Mouse (Mus musculus) midbrain, embryonic 13.5 days (tissue): ENCODE data around the gene Dock8. TPM values are rescaled to one million over a fixed set of nuclear protein-coding genes. Genes with fewer than 3 reads are reported as not detected.
A peak's percentile ranks its signal among the peaks of the same experiment; 100 is the strongest.

ENCODE experiments used
- ATAC-seq: fragments of 200-750 bp; cut with Nextera tagmentation; 2 replicates; pipeline ENCODE4 v1.8.0; 2017; ENCODE audit warnings: mild to moderate bottlenecking, moderate TSS enrichment, moderate library complexity
- H3K27ac ChIP-seq: fragments of 300-500 bp; sonication (generic); 2 replicates; pipeline ENCODE4 v1.5.1; 2015; ENCODE audit warnings: inconsistent platforms, mild to moderate bottlenecking, moderate library complexity
- H3K27me3 ChIP-seq: fragments of 300-500 bp; sonication (generic); 2 replicates; pipeline ENCODE4 v1.6.1; 2015; ENCODE audit warnings: mild to moderate bottlenecking, inconsistent platforms
- H3K36me3 ChIP-seq: fragments of 300-500 bp; sonication (generic); 2 replicates; pipeline ENCODE4 v1.6.1; 2015; ENCODE audit warnings: mild to moderate bottlenecking, inconsistent platforms
- H3K4me1 ChIP-seq: fragments of 300-500 bp; sonication (generic); replicated peaks from 2 replicates; pipeline ENCODE4 v1.6.1; 2015; ENCODE audit warnings: inconsistent platforms
- H3K4me2 ChIP-seq: fragments of 300-500 bp; sonication (generic); replicated peaks from 2 replicates; pipeline ENCODE4 v1.6.1; 2015; ENCODE audit warnings: moderate library complexity, mild to moderate bottlenecking, inconsistent platforms
- H3K4me3 ChIP-seq: fragments of 300-500 bp; sonication (generic); replicated peaks from 2 replicates; pipeline ENCODE4 v1.5.1; 2015; ENCODE audit warnings: mild to moderate bottlenecking, inconsistent platforms
- H3K9ac ChIP-seq: fragments of 300-500 bp; sonication (generic); replicated peaks from 2 replicates; pipeline ENCODE4 v1.6.1; 2015; ENCODE audit warnings: mild to moderate bottlenecking, inconsistent platforms
- H3K9me3 ChIP-seq: fragments of 300-500 bp; sonication (generic); 2 replicates; pipeline ENCODE4 v1.6.1; 2016; ENCODE audit warnings: mild to moderate bottlenecking, inconsistent platforms
- WGBS: fragments of 180-500 bp; shearing (Covaris S2); methylation state at CpG from one replicate; pipeline ENCODE4 v1.1.7; 2015; 5-methylcytosine and 5-hydroxymethylcytosine counted together
- polyA plus RNA-seq: library from polyadenylated mRNA; unstranded; fragments of >200 nt; fragmentation: Nextera tagmentation; extraction: Ambion mirVana; gene quantifications from 2 replicates; pipeline ENCODE4 v1.2.1, GENCODE M21; 2015

Dock8 gene
- polyA plus RNA-seq, 1 experiment from 2014 or later: 0.46 TPM

DNA sequence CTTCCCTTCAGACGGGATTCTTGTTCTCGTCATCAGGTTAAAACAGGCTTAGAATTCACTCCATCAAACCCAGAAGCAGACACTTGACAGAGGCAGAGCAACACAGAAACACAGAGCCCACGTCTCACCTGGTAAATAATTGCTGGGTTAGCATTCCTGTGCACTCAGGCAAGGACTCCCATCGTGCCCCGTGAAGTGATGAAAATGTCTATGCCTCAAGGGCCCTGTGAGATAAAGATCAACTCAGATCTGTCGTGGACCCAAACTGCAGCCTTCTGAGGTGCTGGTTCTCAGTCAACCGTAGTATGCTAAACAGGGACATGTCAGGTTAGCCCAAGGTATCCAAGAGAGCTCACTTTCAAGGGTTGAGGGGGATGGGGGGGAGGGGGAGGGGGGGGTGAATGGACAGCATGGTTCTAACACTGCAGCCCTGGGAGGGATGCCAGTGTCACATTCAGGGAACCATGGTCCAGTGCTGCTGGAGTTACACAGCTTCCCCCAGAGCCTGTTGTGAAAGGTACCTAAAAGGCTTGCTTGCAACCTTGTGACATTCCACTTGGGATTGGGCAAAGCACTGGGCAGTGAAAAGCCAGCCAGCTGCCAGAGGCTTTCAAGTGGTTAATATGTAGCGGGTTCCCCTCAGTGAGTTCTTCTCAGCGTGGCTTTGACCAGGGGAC lies 222.8 kb downstream of the Dock8 start:
- 70% methylated on average over 9 of the region's 9 CpGs for WGBS
- Histone ChIP-seq H3K9me3 (no peaks in the 10 kb centered on the region), H3K4me3 (no peak overlapping the region)

DNA sequence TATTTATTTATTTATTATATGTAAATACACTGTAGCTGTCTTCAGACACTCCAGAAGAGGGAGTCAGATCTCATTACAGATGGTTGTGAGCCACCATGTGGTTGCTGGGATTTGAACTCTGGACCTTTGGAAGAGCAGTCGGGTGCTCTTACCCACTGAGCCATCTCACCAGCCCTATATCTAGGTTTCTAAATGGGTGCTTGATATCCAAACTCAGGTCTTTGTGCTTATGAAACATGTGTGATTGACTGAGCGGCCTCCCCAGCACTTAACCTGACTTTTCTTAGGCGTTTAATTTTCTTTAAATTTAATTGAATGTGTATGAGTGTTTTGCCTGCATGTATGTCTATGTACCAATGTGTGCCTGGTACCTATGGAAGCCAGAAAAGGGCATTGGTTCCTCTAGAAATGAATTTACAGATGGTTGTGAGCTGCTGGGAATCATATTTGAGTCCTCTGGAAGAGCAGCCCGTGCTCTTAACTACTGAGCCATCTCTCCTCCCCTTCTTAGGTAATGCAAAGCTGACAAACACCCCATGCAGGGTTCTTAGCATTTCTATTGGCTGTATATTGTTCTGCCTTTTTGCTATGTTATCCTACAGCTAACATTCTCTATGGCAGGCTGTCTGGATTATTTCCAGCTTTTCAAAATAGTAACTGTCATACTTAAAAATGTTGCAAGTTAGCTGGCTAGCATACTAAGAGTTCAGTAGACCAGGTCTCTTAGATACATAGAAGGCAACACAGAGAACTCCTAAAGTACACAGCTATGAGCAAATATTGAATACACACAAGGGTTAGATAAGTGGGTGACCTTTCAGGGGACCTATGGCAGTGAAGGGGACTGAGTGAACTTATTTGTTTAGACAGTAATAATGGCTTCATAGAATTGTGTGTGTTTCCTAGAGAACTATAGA lies 231.0 kb downstream of the Dock8 start:
- 77% methylated on average over 4 of the region's 4 CpGs for WGBS
- H3K4me1 ChIP-seq: no peaks in the 10 kb centered on the region
- H3K4me3 ChIP-seq: no peak overlapping the region
- H3K36me3 ChIP-seq: no peaks in the 10 kb centered on the region
- no peaks in the 10 kb centered on the region for H3K9me3 ChIP-seq
- H3K27ac ChIP-seq: no peak overlapping the region
- H3K9ac ChIP-seq: no peak overlapping the region
- no peak for ATAC-seq
- H3K27me3 ChIP-seq: peaks cover 8% of the 10 kb centered on the region
- H3K4me2 ChIP-seq: no peak overlapping the region

More for the DNA sequence above, 222.8 kb downstream of the Dock8 start:
- Histone ChIP-seq H3K36me3 (no peaks in the 10 kb centered on the region), H3K4me2 (no peak overlapping the region), H3K9ac (no peak overlapping the region), H3K27me3 (no peaks in the 10 kb centered on the region), H3K4me1 (no peaks in the 10 kb centered on the region), H3K27ac (no peak overlapping the region)
- no peak for ATAC-seq

DNA sequence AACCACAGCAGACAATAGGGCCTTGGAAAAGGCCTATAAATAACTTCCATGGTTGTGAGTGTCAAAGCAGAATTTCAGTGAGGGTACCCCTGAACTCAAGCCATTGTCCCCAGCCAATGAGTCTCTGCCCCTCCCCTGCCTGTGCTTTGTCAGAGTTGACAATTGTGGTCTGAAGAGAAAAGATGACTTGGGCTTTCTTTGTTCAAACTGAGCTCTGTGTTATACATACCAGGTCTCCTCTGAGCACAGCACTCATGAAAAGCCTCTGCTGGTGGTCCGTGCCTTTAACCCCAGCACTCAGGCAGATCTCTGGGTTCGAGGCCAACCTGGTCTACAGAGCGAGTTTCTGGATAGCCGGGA lies 231.6 kb downstream of the Dock8 start:
- H3K9ac ChIP-seq: no peak overlapping the region
- H3K27me3 ChIP-seq: peaks cover 13% of the 10 kb centered on the region
- WGBS: 35% methylated on average over 4 of the region's 4 CpGs
- no peak overlapping the region for H3K4me2 ChIP-seq
- no peaks in the 10 kb centered on the region for H3K4me1 ChIP-seq
- no peaks in the 10 kb centered on the region for H3K36me3 ChIP-seq
- no peaks in the 10 kb centered on the region for H3K9me3 ChIP-seq
- no peak overlapping the region for H3K4me3 ChIP-seq
- H3K27ac ChIP-seq: no peak overlapping the region
- no peak for ATAC-seq

DNA sequence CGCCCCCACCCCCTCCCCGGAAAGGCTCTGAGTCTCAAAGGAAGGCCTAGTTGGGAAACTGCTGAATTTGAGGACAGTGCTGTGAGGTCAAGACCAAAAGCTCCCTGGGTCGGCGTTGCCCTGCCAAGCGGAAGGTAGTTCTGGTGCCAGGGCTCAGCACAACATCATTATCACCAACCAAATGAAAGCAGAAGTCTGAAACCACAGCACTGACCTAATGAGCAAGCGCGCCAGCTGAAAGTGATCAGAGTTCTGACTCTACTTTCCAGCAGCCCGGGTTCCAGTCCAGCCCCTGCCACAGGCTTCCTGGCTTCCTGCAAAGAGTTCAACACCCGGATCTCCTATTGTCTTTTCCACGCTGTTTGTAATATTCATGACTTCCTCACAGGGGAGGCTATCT lies 232.7 kb downstream of the Dock8 start:
- Histone ChIP-seq H3K9me3 (no peaks in the 10 kb centered on the region), H3K9ac (no peak overlapping the region), H3K36me3 (no peaks in the 10 kb centered on the region), H3K4me1 (peaks cover 1% of the 10 kb centered on the region; the same call in 1 of the 2 replicates), H3K4me2 (no peak overlapping the region), H3K27me3 (peaks cover 17% of the 10 kb centered on the region), H3K27ac (no peak overlapping the region), H3K4me3 (no peak overlapping the region)
- WGBS: 72% methylated on average over 10 of the region's 10 CpGs
- ATAC-seq: no peak

DNA sequence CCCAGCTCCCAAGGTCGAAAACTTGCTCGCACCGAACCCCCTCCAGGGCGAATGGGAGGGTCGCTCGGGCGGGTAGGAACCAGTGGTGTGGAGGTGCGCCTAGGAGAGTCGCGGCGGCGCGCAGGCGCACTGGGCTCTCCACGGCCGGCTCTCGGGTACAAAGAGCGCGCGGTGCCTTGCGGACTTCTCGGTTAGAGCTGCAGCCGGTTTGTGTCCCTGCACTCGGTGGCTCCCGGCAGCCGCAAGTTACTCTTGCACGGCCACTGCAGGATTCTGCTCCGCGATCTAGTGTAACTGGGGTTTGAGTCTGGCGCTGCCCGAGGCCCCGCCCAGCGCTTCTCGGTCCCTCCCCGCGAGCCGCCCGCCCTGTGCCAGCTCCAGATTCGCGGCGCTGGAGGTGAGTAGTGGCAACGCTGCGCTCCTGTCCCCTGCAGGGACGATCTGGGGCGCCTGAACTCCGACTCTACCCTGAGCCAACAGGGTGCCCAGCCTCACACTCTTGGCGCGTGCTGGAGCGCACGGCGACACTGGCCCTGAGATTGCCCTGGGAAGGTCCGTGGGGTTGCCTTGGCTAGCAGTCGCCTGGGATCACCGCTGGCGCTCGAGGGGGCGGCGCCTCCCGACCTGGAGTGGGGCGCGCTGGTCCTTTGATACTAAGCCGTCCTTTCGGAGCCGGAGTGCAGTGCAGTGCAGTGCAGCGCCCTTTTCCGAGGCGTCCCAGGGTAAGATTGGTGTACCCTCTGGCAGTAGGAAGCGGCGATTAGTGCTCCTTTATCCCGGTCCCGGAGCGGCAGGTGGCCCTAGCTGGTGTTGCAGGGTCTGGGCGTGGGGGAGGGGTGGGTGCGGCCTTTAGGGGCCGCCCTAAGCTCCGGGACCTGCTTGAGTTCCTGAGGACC lies 237.5 kb downstream of the Dock8 start, which contains the start of gene Kank1:
Kank1 (plus strand) TSS at position 380 of the 896 bp plus-strand sequence.
- H3K9me3 ChIP-seq: no peaks in the 10 kb centered on the region
- peak within 1 kb of the TSS; percentile 36; the same call in 1 of the 2 replicates for H3K27ac ChIP-seq
- no peaks in the 10 kb centered on the region for H3K36me3 ChIP-seq
- H3K27me3 ChIP-seq: peaks cover 35% of the 10 kb centered on the region
- WGBS: under 1% methylated on average over 76 of the region's 76 CpGs
- peak within 1 kb of the TSS; percentile 69 for H3K9ac ChIP-seq
- peak; percentile 94 for ATAC-seq
- H3K4me3 ChIP-seq: peak within 1 kb of the TSS; percentile 74
- peak within 1 kb of the TSS; percentile 99 for H3K4me2 ChIP-seq
- H3K4me1 ChIP-seq: peaks cover 13% of the 10 kb centered on the region

DNA sequence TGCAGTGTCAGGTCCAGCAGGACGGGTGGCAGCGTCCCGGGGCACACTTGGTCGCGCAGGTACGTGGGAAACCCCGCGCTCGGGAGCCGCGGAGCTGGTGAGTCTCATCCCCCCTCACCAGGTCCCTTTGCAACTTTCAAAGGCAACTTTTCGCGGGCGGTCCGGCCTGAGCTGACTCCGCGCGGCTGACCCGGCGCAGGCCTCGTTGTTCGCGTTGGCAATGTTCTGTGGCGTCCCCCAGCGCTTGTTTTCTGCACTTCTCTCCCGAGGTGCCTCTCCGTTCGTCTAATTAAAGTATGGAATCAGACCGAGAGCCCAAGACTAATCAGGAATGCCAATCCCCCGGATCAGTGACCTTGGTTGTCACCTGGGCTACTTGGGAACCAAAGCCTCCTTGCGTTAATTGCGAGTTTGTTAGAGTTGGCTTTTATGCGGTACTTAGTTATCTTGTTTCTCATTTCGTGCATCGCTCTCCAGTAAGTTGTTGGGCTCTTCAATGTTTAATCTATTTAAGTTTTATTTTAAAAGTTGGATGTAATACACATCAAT lies 238.2 kb downstream of the Dock8 start:
- Histone ChIP-seq H3K27me3 (peaks cover 35% of the 10 kb centered on the region), H3K4me3 (peak overlapping the region; percentile 74), H3K4me2 (peak overlapping the region; percentile 99), H3K27ac (no peak overlapping the region; the same call in 1 of the 2 replicates), H3K36me3 (no peaks in the 10 kb centered on the region), H3K4me1 (peaks cover 13% of the 10 kb centered on the region), H3K9ac (peak overlapping the region; percentile 69), H3K9me3 (no peaks in the 10 kb centered on the region)
- WGBS: under 1% methylated on average over 35 of the region's 35 CpGs
- ATAC-seq: 0 out of 2 replicates have a peak, but pooled peaks have one; percentile 21

DNA sequence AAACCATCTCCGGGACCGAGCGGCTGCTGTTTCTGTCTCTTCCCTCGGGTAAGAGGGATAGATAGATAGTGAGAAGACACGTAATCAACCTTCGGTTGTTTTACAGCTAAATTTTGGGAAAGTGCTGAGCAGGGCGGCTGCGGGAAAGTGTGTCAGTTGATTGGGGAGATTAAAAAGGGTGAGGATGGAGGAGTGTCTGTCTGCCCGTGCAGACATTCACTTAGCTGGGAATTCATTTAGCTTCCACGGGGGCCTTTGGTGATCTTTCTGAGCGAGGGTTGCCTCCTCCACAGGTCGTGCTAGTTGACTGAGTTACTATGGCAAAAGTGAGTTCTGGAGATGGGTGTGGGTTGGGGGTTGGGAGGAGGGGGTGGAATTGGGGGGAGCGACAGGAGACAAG lies 238.8 kb downstream of the Dock8 start:
- Histone ChIP-seq H3K9ac (no peak overlapping the region), H3K4me1 (peaks cover 13% of the 10 kb centered on the region), H3K36me3 (no peaks in the 10 kb centered on the region), H3K27ac (no peak overlapping the region), H3K4me3 (peak overlapping the region; percentile 74), H3K4me2 (peak overlapping the region; percentile 99), H3K9me3 (no peaks in the 10 kb centered on the region), H3K27me3 (peaks cover 35% of the 10 kb centered on the region)
- no peak for ATAC-seq
- 2% methylated on average over 13 of the region's 13 CpGs for WGBS

DNA sequence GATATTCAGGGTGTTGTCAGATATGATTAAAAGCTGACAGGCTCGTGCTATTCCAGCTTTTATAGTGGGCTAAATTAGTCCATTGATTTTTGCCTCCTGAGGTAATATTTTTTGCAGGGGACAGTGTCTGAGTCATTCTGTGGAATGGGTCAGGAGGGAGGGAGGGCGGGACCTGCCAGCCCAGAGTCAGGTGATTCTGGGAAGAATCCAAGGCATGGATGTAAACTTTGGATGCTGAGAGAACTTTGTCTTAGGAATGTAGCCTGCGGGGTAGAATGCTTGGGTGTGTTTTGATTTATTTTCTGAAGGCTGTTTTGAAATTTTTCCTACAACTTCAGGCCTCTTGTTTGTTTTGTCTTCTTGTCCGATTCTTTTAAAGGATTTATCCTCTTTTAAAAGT lies 244.2 kb downstream of the Dock8 start:
- Histone ChIP-seq H3K4me3 (no peak overlapping the region), H3K4me2 (no peak overlapping the region), H3K27me3 (peaks cover 5% of the 10 kb centered on the region; the same call in 1 of the 2 replicates), H3K4me1 (no peaks in the 10 kb centered on the region), H3K9ac (no peak overlapping the region), H3K36me3 (no peaks in the 10 kb centered on the region), H3K27ac (no peak overlapping the region), H3K9me3 (no peaks in the 10 kb centered on the region)
- ATAC-seq: no peak
- WGBS: 85% methylated on average over 4 of the region's 4 CpGs

DNA sequence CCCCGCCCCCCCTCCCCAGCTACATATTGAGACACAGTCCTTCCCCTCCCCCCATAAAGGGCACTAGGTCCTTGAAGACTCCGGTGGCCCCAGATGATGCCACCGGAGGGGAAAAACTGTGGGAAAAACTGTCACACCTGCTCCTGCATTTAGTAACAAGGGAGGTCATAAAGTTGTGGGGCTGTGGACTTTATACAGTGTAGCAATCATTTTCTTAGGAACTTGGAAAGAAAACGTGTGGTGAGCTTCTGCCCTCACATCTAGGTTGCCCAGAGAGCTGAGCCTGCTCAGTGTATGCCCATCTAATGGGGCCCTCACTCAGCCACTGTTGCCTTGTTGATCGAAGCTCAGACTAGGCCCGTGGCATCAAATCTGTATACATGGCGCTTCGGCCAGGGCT lies 246.7 kb downstream of the Dock8 start:
- Histone ChIP-seq H3K27me3 (no peaks in the 10 kb centered on the region), H3K9me3 (no peaks in the 10 kb centered on the region), H3K9ac (no peak overlapping the region), H3K4me1 (0 out of 2 replicates have a peak, but pooled peaks cover 5% of the 10 kb centered on the region), H3K36me3 (no peaks in the 10 kb centered on the region), H3K4me2 (no peak overlapping the region), H3K4me3 (no peak overlapping the region), H3K27ac (no peak overlapping the region)
- 91% methylated on average over 8 of the region's 8 CpGs for WGBS
- no peak for ATAC-seq

DNA sequence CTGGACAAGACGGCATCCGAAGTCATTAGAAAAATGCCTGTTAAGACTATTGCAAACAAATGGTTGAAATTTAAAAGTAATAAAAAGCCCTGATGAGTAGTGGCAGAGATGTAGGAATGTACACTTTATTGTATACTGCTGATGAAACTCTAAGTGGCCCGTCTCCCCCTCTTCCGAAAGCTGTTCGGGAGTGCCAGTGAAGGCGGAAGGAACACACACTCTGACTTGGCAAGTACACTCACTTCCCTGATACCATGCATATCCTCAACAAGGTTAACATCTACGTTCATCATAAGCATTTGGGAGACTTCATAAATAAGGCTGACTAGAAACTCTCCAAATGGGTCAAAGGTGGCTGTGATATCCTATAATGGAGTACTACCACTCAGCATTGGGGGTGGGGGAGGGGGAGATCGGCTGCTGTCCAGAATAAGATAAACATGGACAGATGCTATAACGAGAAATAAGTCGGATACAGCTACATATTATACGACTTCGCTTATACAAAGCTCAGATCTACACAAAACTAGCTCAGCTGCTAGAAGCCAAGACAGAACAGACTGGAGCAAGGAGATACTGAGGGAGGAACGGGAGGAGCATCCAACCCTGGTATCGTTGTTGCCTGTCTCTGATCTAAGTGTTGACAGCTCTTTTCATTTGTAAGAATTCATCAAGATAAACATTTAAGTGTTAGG lies 248.7 kb downstream of the Dock8 start:
- Histone ChIP-seq H3K27me3 (no peaks in the 10 kb centered on the region), H3K9me3 (no peaks in the 10 kb centered on the region), H3K4me2 (no peak overlapping the region), H3K9ac (no peak overlapping the region), H3K27ac (no peak overlapping the region), H3K36me3 (no peaks in the 10 kb centered on the region), H3K4me3 (no peak overlapping the region), H3K4me1 (0 out of 2 replicates have a peak, but pooled peaks cover 5% of the 10 kb centered on the region)
- no peak for ATAC-seq
- 93% methylated on average over 14 of the region's 14 CpGs for WGBS

DNA sequence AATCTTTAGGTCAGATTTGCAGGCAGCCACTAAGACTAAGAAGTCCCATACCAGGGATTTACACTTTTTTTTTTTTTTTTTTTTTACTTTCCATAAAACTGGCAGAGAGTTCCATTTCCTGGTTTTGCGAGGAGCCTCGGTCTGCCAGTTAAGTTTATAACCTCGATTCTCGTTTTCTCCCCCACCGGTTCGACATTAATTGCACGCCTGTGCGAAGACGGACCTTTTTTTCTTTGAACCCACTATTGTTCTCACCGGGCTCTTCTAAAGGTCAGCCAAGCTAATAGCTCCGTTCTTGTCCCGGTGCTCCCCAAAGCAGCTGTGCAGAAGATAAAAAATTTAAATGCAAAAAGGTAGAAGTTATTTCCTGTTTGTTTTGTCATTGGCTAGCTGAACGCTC lies 249.9 kb downstream of the Dock8 start:
- Histone ChIP-seq H3K4me2 (no peak overlapping the region), H3K4me1 (0 out of 2 replicates have a peak, but pooled peaks cover 5% of the 10 kb centered on the region), H3K27ac (no peak overlapping the region), H3K4me3 (no peak overlapping the region), H3K27me3 (no peaks in the 10 kb centered on the region), H3K36me3 (no peaks in the 10 kb centered on the region), H3K9me3 (no peaks in the 10 kb centered on the region), H3K9ac (no peak overlapping the region)
- ATAC-seq: no peak
- 47% methylated on average over 13 of the region's 13 CpGs for WGBS
